Mouse (Mus musculus) fat pad, adult 2 months (tissue): ENCODE data around the gene Stoml2.

ENCODE experiments used
- DNase-seq: peaks from one replicate; pipeline ENCODE4 v3.0.0-alpha.2; 2011; ENCODE audit warnings: low read depth, low spot score; ENCODE audit errors: extremely low read depth

Gene Stoml2

DNA sequence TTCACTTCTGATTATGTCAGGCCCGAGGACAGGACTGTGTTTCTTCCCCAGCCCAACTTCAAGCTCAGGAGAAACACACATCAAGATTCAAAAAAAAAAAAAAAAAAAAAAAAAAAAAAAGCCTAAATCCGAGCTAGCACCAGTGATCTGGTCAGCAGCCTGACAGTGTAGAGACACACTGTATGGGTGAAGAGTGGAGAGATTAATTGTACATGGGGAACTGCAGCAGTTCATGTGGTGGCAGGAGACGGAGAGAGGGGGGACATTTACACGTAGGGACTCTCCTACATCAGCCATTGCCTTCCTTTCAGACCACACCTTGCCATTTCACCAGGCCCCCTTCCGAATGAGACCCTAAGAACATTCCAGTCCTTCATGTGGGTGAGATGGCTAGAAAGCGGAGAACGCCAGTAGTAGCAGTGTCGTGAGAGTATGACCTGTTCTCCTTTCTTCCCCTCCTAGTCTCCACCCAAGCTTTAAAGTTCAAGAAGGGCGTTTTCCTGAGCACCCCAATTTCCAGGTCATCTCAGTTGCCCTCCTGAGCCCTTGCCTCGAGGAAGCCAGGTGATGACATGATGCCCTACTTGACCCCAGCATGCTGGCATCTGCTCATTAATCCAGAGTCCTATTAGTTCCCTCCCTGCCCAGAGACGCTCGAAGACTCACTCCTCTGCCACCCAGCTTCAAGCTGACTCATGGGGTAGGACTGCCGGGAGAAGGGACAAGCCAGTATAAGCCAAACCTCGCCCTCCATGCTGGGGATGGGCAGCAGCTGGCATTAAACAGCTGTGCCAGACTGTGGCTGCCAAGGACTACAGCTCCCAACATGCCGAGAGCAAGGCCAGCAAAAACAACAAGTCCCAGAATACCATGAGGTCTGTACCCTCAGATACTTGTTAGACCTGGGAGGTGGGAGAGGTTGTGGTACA lies 7.3 kb upstream of the Stoml2 start:
- DNase-seq = no peak

DNA sequence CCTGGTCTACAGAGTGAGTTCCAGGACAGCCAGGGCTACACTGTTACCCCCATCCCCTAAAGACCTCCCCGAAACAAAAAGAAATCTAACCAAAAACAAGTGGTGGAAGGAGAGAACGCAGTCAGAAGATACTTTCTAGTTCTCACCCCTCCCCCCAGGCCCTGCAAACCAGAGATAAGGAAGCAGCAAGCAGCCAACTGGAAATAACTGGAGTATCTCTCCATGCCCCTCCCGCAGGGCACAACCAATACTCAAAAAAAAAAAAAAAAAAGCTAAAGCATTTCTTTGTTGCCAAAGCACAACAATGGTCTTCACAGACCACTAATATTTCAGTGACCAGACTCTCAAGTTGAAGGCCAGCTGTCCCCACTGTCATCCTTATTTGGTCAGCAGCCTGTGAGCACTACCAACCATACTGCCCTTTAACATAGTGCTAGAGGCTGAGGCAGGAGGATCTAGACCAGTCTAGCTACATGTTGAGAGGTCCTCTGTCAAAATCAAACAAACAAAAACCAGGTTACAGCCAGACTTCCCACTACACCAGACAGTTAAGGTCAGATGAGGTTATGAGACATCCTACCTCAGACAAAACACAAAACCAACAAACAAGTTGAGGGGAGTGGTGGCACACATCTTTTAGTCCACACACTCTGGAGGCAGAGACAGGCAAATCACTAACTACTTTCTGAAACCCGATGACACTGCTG lies 6.5 kb upstream of the Stoml2 start:
- DNase-seq = no peak

DNA sequence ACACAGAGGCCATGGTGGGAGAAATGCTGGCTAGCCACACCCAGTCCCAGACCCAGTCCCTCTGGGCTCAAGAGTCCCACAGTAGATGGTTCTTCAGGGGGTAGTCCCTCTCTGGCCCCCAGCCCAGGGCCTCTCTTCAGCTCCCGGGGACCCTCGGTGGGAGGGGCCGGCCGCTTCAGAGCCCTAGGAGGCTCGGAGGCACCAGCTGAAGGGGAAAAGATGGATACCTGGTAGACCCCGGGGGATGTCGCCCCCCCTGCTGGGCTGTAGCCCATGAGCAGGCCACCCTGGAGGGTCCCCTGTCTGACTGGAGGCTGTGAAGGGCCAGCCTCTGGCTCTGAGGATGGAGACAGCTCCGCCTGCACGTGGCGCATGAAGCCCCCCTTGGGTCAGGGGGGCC lies 4.8 kb upstream of the Stoml2 start:
- no peak for DNase-seq

DNA sequence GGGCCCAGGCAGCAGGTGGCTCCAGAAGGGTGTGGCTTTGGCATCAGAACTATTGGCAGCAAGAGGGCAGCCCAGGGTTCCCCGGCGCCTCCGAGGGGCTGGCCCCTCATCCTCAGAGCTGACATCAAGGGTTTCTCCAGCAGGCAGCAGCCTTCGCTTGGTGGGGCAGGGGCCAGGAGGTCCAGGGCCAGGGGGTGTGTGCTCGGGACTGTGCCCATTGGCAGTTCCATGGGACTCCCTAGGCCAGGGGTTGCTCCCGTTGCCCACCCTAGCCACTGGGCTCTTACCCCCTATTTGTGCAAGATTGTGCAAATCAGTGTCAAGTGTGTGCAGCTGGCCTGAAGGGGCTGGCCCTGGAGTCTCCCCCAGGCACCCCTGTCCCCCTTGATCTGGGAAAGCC lies 4.3 kb upstream of the Stoml2 start:
- no peak for DNase-seq

DNA sequence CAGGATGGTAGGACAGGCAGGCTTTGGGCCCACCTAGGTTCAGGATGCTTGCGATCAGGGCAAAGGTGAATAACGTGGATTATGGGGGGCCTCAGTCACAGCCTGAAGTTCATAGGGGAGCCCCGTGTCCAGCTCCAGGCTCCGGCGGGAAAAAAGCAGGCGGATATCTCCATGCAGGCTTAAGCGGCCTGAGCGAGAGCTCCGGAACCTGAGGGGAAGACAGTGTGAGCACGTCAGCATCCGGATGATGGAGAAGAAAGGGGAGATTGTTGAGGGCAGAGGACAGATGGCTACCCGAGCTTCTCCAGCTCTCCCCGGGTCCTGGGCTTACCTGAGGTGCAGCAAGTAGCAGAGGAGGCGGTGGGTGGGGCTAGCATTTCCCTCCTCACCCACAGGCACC lies 2.0 kb upstream of the Stoml2 start:
- no peak for DNase-seq

GRCm38 (mm10) chr4:43032501-43032900 lies 991 bp upstream of the Stoml2 start:
- DNase-seq = no peak

DNA sequence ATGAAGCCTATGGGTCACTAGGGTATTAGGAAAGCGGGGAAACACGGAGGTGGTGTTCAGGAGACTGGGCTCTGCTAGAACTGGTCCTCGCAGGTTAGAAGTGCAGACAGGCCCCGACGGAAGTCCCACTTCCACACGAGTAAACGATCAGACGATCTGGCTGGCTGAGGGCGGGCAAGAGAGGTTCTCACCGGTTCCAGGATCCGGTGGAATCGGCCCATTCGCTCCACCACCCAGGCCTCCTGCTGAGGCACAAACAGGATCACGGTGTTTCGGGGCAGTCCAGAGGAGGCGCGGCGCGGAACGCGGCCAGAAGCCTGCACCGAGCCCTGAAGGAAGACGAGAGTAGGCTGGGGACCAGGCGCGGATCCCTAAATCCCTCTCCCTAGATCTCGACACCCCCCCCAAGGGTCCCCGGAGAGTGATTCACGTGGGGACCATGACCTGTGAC lies 705 bp downstream of the Stoml2 start:
- DNase-seq = no peak

GRCm38 (mm10) chr4:43030352-43030751 lies 1.2 kb downstream of the Stoml2 start:
- no peak for DNase-seq

- DNase-seq = no peak
Observed at GRCm38 (mm10) chr4:43029749-43030148, 1.8 kb downstream of the Stoml2 start.

GRCm38 (mm10) chr4:43029121-43029520 lies 2.4 kb downstream of the Stoml2 start:
- DNase-seq = no peak

- no peak for DNase-seq
Observed at GRCm38 (mm10) chr4:43025084-43025960, 6.2 kb downstream of the Stoml2 start, which contains the start of gene Pigo. Pigo (minus strand) TSS chr4:43025819.

DNA sequence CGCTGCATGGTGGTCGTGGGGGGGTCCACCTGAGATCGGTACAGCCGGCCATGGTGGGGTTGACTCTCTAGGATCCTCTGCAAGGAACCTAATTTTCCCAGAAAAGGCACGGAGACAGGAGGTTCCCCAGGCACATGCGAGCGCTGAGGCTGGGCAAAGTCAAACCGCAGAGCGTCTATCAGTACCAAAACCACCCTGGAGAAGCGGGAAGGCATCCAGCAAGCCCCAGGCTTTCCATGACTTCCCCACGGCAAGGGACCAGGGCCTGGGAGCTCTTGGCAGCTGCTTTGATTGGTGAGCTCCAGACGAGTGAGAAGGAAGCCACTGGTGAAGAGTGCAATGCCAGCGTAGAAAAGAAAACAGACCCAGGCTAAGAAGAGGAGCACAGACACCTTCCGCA lies 6.8 kb downstream of the Stoml2 start:
- DNase-seq = no peak

- DNase-seq = no peak
Observed at GRCm38 (mm10) chr4:43021341-43021740, 10.2 kb downstream of the Stoml2 start.

DNA sequence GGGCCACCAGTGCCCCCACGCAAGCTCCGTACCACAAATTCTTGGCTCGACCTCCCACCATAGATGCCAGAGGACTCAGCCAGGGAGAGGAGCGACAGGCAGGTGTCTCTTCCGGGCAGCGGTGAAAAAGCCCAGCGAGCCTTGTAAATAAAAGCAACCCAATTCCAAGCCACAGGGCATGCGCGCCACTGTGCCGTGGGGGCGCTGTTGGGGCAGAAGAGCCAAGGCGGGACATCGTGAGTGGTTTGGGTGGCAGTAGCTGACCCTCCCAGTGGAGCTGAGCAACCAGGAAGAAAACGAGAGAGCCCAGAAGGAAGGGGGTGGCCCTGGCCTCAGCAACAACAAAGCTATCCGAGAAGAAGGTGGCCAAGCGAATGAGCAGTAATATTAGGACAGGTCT lies 10.6 kb downstream of the Stoml2 start:
- no peak for DNase-seq

DNA sequence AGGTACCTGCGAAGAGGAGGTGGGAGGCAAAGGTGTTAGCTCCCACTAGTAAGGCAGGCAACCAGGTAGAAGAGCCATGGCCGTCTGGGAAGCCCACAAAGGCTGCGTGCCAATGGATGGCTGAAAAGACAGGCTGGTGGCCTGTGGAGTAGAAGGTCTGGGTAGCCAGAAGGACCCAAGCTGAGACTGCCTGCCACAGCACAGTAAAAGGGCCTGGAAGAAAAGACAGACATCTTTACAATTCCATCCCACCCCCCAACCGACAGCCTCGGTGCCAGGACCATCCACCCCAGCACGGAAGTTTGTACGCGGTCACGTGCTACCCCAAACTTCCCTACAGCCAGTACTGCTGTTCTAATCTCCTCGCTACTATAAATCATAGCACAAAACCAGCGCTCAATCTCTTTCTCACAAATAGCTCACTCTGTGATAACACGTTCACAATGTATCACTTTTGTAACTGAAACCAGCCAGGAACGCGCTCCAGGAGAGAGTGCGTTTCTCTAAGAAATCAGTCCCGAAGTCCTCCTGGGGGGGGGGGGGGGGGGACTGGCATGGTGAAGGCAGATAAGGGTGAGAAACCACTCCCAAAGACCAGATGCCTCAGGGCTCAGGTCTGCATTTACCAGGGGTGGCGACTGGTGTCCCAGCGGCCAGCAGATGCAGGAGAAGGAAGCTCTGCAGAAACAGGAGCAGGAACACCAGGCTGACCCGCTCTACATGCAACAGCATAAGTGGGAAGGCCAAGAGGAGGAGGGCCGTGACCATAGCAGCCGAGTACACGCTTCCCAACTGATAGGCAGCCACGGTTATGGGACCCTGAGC lies 11.7 kb downstream of the Stoml2 start:
- no peak for DNase-seq

- DNase-seq = no peak
Observed at GRCm38 (mm10) chr4:43019176-43019575, 12.3 kb downstream of the Stoml2 start.

DNA sequence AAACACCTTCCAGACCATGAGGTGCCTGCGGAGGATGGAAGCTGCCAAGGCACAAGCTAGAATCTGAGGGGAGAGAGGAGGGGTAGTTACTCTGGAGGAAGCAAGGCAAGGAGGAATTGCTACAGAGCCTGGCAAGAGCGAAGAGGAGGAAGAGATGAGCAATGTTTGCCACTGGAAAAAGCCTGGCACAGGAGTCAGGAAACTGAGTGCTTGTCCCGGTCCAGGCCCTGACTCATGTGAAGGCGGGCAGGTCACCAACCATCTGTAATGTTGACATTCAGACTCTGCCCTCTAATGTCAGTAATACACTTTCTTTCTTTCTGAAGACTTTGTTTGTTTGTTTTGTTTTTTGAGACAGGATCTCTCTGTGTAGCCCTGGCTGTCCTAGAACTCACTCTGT lies 13.4 kb downstream of the Stoml2 start:
- no peak for DNase-seq

GRCm38 (mm10) chr4:43012091-43012490 lies 19.4 kb downstream of the Stoml2 start:
- DNase-seq = no peak

DNA sequence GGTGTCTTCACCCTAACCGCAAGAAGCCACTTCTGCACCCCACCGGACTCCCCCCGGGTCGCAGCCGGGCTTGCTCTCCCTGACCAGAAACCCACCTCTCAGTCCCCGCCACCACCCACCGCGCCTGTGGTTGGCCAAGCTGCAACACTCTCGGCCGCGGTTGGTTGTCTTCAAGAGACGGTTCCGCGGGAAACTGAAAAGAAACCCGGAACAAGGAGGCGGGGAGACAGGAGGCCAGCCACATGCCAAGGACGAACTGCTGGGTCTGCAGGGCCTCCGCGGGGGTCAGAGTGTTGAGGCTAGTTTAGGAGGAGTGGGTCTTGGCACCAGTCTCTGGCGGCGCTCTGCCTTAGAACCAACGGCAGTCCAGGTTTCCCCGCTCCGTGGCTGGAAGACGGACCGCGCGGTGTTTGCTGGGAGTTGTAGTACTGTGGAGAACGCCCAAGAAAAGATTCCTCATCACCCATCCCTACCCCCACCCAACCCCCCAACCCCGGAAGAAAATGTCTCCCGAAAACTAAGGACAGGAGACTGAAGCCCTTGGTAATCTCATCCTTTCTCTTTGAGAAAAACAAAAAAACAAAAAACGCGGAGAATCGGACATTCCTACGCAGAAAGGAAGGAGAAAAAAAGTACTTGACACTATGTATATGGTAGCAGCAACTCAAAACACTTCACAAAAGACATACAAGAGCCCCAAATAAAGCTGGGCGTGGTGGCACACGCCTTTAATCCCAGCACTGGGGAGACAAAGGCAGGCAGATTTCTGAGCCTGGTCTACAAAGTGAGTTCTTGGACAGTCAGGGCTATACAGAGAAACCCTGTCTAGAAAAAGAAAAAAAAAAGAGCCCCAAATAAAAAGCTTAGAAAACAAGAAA lies 21.1 kb downstream of the Stoml2 start, which contains the start of gene Fancg:
Gene Fancg (minus strand): TSS at position 346 of the 878 bp plus-strand sequence.
- no peak for DNase-seq
